Mouse (Mus musculus) neural tube, embryonic 11.5 days (tissue): Measurements from ENCODE around the gene Mei1. TPM values are rescaled to one million over a fixed set of nuclear protein-coding genes. Genes with fewer than 3 reads are reported as not detected.
A peak's percentile ranks its signal among the peaks of the same experiment; 100 is the strongest.

Experiments used
- ATAC-seq: fragments of 200-750 bp; cut with Nextera tagmentation; 2 replicates; pipeline ENCODE4 v1.8.0; 2017; ENCODE audit warnings: moderate number of reproducible peaks, mild to moderate bottlenecking, moderate TSS enrichment, moderate library complexity; ENCODE audit not compliant: insufficient read depth, low FRiP score, low TSS enrichment
- DNase-seq: peaks from one replicate; pipeline ENCODE4 v3.0.0-alpha.2; 2015; ENCODE audit warnings: low spot score
- H3K27ac ChIP-seq: fragments of 300-500 bp; sonication (generic); 2 replicates; pipeline ENCODE4 v1.5.1; 2014; ENCODE audit warnings: low read depth, mild to moderate bottlenecking, low read length
- H3K27me3 ChIP-seq: fragments of 300-500 bp; sonication (generic); 2 replicates; pipeline ENCODE4 v1.6.1; 2014; ENCODE audit warnings: mild to moderate bottlenecking, low read length, mixed read lengths; ENCODE audit not compliant: control insufficient read depth, insufficient read depth
- H3K36me3 ChIP-seq: fragments of 300-500 bp; sonication (generic); 2 replicates; pipeline ENCODE4 v1.6.1; 2014; ENCODE audit warnings: mild to moderate bottlenecking, low read length, moderate library complexity, mixed read lengths; ENCODE audit not compliant: control insufficient read depth, insufficient read depth
- H3K4me1 ChIP-seq: fragments of 300-500 bp; sonication (generic); 2 replicates; pipeline ENCODE4 v1.6.1; 2014; ENCODE audit warnings: low read length, mixed read lengths; ENCODE audit not compliant: control insufficient read depth, insufficient read depth
- H3K4me2 ChIP-seq: fragments of 300-500 bp; sonication (generic); 2 replicates; pipeline ENCODE4 v1.6.1; 2014; ENCODE audit warnings: low read depth, mild to moderate bottlenecking, moderate library complexity
- H3K4me3 ChIP-seq: fragments of 300-500 bp; sonication (generic); 2 replicates; pipeline ENCODE4 v1.5.1; 2014; ENCODE audit warnings: low read depth, low read length
- H3K9ac ChIP-seq: fragments of 300-500 bp; sonication (generic); 2 replicates; pipeline ENCODE4 v1.6.1; 2014; ENCODE audit warnings: mild to moderate bottlenecking, low read length
- H3K9me3 ChIP-seq: fragments of 300-500 bp; sonication (generic); 2 replicates; pipeline ENCODE4 v1.6.1; 2016; ENCODE audit warnings: low read length; ENCODE audit not compliant: control insufficient read depth
- WGBS: fragments of 180-500 bp; shearing (Covaris S2); extraction: QIAGEN DNeasy Blood & Tissue Kit; methylation state at CpG from one replicate; pipeline ENCODE4 v1.1.7; 2014; 5-methylcytosine and 5-hydroxymethylcytosine counted together
- polyA plus RNA-seq: library from polyadenylated mRNA; unstranded; fragments of >200 nt; fragmentation: Nextera tagmentation; extraction: Ambion mirVana; gene quantifications from 2 replicates; pipeline ENCODE4 v1.2.1, GENCODE M21; 2014

The Mei1 gene
- polyA plus RNA-seq, 1 experiment from 2014 or later = 0.05 TPM

GRCm38 (mm10) chr15:82152022-82152421 lies 82.2 kb downstream of the Mei1 start:
- no peak for ATAC-seq
- H3K27ac ChIP-seq = no peak overlapping the region
- WGBS = 88% methylated on average over 12 of the region's 12 CpGs
- no peak overlapping the region for H3K4me2 ChIP-seq
- no peak overlapping the region for H3K4me3 ChIP-seq
- no peaks in the 10 kb centered on the region for H3K27me3 ChIP-seq
- peaks cover 12% of the 10 kb centered on the region for H3K4me1 ChIP-seq
- no peak for DNase-seq
- H3K9ac ChIP-seq = no peak overlapping the region
- no peaks in the 10 kb centered on the region for H3K36me3 ChIP-seq
- H3K9me3 ChIP-seq = no peaks in the 10 kb centered on the region

- no peak for ATAC-seq
- peaks cover 12% of the 10 kb centered on the region for H3K4me1 ChIP-seq
Measured at GRCm38 (mm10) chr15:82152435-82152834, 82.6 kb downstream of the Mei1 start.

DNA sequence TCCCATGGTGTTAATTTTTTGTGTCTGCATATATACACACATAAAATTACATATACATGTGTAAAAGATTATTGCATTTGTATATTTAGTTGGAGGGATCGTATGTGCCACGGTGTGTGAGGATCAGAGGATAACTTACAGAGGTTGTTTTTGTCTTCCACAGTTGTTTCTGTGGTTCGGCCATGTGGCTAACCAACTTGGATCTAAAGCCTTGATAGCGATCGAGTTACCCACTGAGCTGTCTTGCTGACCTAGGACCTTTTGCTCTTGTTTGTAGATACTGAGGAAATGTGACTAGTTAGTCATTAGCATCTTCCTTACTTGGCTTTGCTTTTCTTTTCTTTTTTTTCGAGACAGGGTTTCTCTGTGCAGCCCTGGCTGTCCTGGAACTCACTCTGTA lies 86.5 kb downstream of the Mei1 start:
- no peaks in the 10 kb centered on the region for H3K27me3 ChIP-seq
- H3K9ac ChIP-seq = no peak overlapping the region
- no peak overlapping the region for H3K27ac ChIP-seq
- no peak overlapping the region for H3K4me2 ChIP-seq
- no peaks in the 10 kb centered on the region for H3K36me3 ChIP-seq
- DNase-seq = no peak
- WGBS = 93% methylated on average over 6 of the region's 6 CpGs
- H3K9me3 ChIP-seq = no peaks in the 10 kb centered on the region
- H3K4me3 ChIP-seq = no peak overlapping the region
- H3K4me1 ChIP-seq = peaks cover 18% of the 10 kb centered on the region
- no peak for ATAC-seq

More at GRCm38 (mm10) chr15:82152435-82152834, 82.6 kb downstream of the Mei1 start:
- WGBS = 89% methylated on average over 7 of the region's 7 CpGs
- no peak overlapping the region for H3K4me3 ChIP-seq
- H3K27ac ChIP-seq = no peak overlapping the region
- no peak for DNase-seq
- no peak overlapping the region for H3K4me2 ChIP-seq
- no peaks in the 10 kb centered on the region for H3K27me3 ChIP-seq
- H3K36me3 ChIP-seq = no peaks in the 10 kb centered on the region
- H3K9ac ChIP-seq = no peak overlapping the region
- H3K9me3 ChIP-seq = no peaks in the 10 kb centered on the region

- WGBS = 73% methylated on average over 10 of the region's 10 CpGs
- H3K9ac ChIP-seq = no peak overlapping the region
- peaks cover 21% of the 10 kb centered on the region for H3K4me1 ChIP-seq
- no peak overlapping the region for H3K4me3 ChIP-seq
- no peak overlapping the region for H3K4me2 ChIP-seq
- DNase-seq = no peak
- ATAC-seq = no peak
- H3K9me3 ChIP-seq = no peaks in the 10 kb centered on the region
- no peaks in the 10 kb centered on the region for H3K36me3 ChIP-seq
- no peak overlapping the region for H3K27ac ChIP-seq
- H3K27me3 ChIP-seq = no peaks in the 10 kb centered on the region
Measured at GRCm38 (mm10) chr15:82156902-82157301, 87.1 kb downstream of the Mei1 start.

GRCm38 (mm10) chr15:82158243-82159035 lies 88.6 kb downstream of the Mei1 start:
- DNase-seq = peak; percentile 33
- Histone ChIP-seq H3K36me3 (no peaks in the 10 kb centered on the region), H3K9ac (no peak overlapping the region), H3K9me3 (no peaks in the 10 kb centered on the region), H3K4me2 (no peak overlapping the region), H3K27me3 (no peaks in the 10 kb centered on the region), H3K27ac (peak overlapping the region; percentile 53; the same call in 1 of the 2 replicates), H3K4me3 (no peak overlapping the region), H3K4me1 (peaks cover 21% of the 10 kb centered on the region)
- 56% methylated on average over 17 of the region's 17 CpGs for WGBS
- no peak for ATAC-seq

GRCm38 (mm10) chr15:82159471-82159870 lies 89.7 kb downstream of the Mei1 start:
- no peaks in the 10 kb centered on the region for H3K36me3 ChIP-seq
- no peak overlapping the region for H3K4me3 ChIP-seq
- DNase-seq (no peak), ATAC-seq (no peak)
- peaks cover 21% of the 10 kb centered on the region for H3K4me1 ChIP-seq
- 0 out of 2 replicates have a peak overlapping the region, but pooled peaks have one; percentile 17 for H3K27ac ChIP-seq
- no peak overlapping the region for H3K4me2 ChIP-seq
- no peak overlapping the region for H3K9ac ChIP-seq
- 86% methylated on average over 9 of the region's 9 CpGs for WGBS
- H3K27me3 ChIP-seq = no peaks in the 10 kb centered on the region
- no peaks in the 10 kb centered on the region for H3K9me3 ChIP-seq

DNA sequence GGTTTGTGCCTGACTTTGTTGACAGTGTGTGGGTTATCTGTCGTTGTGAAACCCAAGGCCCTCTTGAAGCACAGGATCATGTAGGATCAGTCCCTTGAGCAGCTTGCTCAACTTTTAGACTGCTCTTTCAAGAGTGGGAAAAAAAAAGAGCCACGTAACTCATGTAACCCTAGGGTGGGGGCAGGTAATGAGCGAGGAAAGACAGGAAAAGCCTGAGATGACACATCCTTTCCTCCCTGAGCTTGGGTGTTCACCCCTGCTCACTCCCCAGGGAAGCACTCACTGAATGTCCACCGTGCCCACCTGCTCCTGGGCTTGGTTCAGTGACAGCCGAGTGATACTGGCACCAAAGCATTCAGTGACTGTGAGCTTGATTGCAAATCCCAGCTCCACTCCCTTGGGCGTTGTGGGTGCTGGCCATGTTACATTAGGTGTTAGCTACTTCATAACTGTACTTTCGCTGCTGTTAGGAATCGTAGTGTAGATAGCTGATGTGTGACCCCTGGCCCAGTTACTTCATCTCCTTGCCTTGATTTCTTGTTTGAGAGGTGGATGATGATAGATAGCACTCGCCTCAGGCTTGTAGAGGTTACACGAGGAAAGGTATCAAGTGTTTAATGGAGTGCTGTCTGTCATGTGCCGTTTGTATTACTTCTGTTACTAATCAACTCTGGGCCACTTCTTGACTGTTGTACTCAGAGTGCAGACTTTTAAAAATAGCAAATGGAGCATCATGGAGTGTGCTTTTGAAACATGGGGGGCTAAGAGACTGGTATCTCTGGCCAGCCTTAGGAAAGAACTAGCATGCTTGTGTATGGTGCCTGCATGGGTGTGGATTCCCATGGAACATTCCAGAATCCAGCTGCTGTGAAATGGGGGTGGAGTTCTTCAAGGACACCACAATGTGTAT lies 91.2 kb downstream of the Mei1 start:
- no peak overlapping the region for H3K4me3 ChIP-seq
- no peak overlapping the region for H3K9ac ChIP-seq
- no peak for DNase-seq
- H3K36me3 ChIP-seq = no peaks in the 10 kb centered on the region
- H3K4me2 ChIP-seq = no peak overlapping the region
- H3K27me3 ChIP-seq = no peaks in the 10 kb centered on the region
- H3K4me1 ChIP-seq = peaks cover 25% of the 10 kb centered on the region
- H3K9me3 ChIP-seq = no peaks in the 10 kb centered on the region
- no peak overlapping the region for H3K27ac ChIP-seq
- no peak for ATAC-seq
- 84% methylated on average over 11 of the region's 11 CpGs for WGBS

DNA sequence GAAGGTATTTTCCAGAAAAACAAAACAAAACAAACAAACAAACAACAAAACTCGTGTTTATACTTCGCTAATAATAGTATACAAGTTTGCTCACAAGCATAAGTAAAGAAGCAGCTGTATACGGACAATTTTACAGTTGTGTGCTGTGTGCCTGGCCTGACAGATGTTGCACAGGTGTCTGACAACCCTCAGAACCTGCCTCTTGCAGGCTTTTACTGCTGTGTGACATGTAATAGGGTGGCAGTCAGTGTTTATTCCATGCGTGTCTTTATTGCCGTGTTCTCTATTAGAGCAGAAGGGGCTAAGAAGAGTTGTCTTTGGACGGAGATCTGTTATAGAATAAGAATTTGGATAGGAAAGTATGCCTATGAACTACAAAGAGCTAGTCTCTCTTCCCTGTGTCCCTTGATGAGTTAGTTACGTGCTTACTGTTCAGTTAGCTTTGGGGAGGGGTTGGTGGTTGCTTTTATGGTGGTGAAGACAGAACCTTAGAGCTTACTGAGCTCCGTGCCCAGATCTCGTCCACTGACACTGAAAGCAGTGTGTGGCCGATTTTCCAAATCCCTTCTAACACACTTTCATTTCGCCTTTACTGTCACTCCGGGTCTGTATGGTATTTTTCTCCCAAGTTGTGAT lies 92.3 kb downstream of the Mei1 start:
- ATAC-seq (no peak), DNase-seq (no peak)
- H3K4me2 ChIP-seq = no peak overlapping the region
- WGBS = 85% methylated on average over 12 of the region's 12 CpGs
- no peaks in the 10 kb centered on the region for H3K27me3 ChIP-seq
- no peak overlapping the region for H3K9ac ChIP-seq
- H3K9me3 ChIP-seq = no peaks in the 10 kb centered on the region
- H3K4me3 ChIP-seq = no peak overlapping the region
- H3K27ac ChIP-seq = no peak overlapping the region
- no peaks in the 10 kb centered on the region for H3K36me3 ChIP-seq
- peaks cover 36% of the 10 kb centered on the region for H3K4me1 ChIP-seq
